ENCODE assay signal across 25 mouse cellular contexts in genomic region chrX:166376681-166377328, GRCm38 (mm10).
DNase-seq lines count a peak whose midpoint lies in the region; ATAC-seq and TF ChIP-seq lines count a peak whose summit lies in the region.
"Had no signal": no experiment of that assay in that cellular context is flagged by ENCODE, and none has a peak within 500 bp of the region (broad histone marks: within the 10 kb centered on the region; RNA-seq: fewer than 3 reads in every experiment).

No protein-coding gene starts in this region.

- no peaks in the 10 kb centered on the region for H3K4me1 ChIP-seq in kidney, adult 2 months (ENCODE audit: control insufficient read depth, insufficient read depth, low read length)
- H3K4me1 ChIP-seq: embryonic facial prominence, embryonic 15.5 days; heart, embryonic 13.5 days; intestine, embryonic 15.5 days; limb, embryonic 15.5 days; liver, embryonic 15.5 days; stomach, embryonic 15.5 days had no signal

- no peaks in the 10 kb centered on the region for H3K27me3 ChIP-seq in kidney, adult 2 months (replicated peaks; ENCODE audit: control insufficient read depth, insufficient read depth, low read length)
- H3K27me3 ChIP-seq: CH12.LX; intestine, embryonic 15.5 days had no signal

- 70% methylated on average over 9 of the region's 9 CpGs for WGBS in kidney, adult 2 months

- H3K4me3 ChIP-seq in kidney, adult 2 months (ENCODE audit: insufficient read depth, low read depth, low read length): no peak overlapping the region
- H3K4me3 ChIP-seq: embryonic facial prominence, embryonic 15.5 days; gastrocnemius, adult 2 months; heart, embryonic 13.5 days; intestine, embryonic 15.5 days; limb, embryonic 15.5 days; liver, embryonic 15.5 days; myocyte; stomach, embryonic 15.5 days had no signal

- TF ChIP-seq CTCF in kidney, adult 2 months (conservative IDR thresholded peaks at IDR 0.05; ENCODE audit: insufficient read depth, insufficient read length, low read depth, low read length): no peak

- intact Hi-C loops in heart, postnatal 14 days (cut with DNase I): no loop called here

- H3K36me3 ChIP-seq in kidney, adult 2 months (ENCODE audit: control insufficient read depth, insufficient read depth, low read length): no peaks in the 10 kb centered on the region
- H3K36me3 ChIP-seq: embryonic facial prominence, embryonic 15.5 days; heart, embryonic 13.5 days; intestine, embryonic 15.5 days; limb, embryonic 15.5 days; liver, embryonic 15.5 days; stomach, embryonic 15.5 days had no signal

- H3K27ac ChIP-seq in kidney, adult 2 months (ENCODE audit: insufficient read depth, low read depth, low read length): no peak overlapping the region
- H3K27ac ChIP-seq: embryonic facial prominence, embryonic 15.5 days; gastrocnemius, adult 2 months; heart, embryonic 13.5 days; intestine, embryonic 15.5 days; limb, embryonic 15.5 days; liver, embryonic 15.5 days; stomach, embryonic 15.5 days had no signal

- TF ChIP-seq POLR2A in kidney, adult 2 months (IDR thresholded peaks at IDR 0.05; ENCODE audit: low read depth, low read length): no peak

- peak; percentile 93 for ATAC-seq in granulocyte monocyte progenitor cell, adult 5-6 weeks (replicated peaks; ENCODE audit: poor library complexity, severe bottlenecking)
- ATAC-seq: intestine, embryonic 15.5 days had no signal

- peak; percentile 19 for DNase-seq in cerebellum, adult 11-12 months
- DNase-seq in cerebellum, adult 8-10 months: no peak
- DNase-seq in kidney, adult 2 months: peak; percentile 0
- no peak for DNase-seq in kidney, adult 18-20 months
- DNase-seq in MEL-GATA-1-ER (ENCODE audit: extremely low read depth, low read depth): peak; percentile 100
- DNase-seq in adrenal gland, adult 18-20 months (ENCODE audit: low spot score in 2 of 2): no peak
- no peak for DNase-seq in heart, postnatal 14 days
- DNase-seq: adrenal gland, adult 2 months; embryo, embryonic 11 days; gastrocnemius, adult 2 months; heart, adult 11 months; heart, postnatal 4 days; layer of hippocampus, postnatal 36 days; midbrain, embryonic 14.5 days; right cerebral cortex, postnatal 25 days; thymus, adult 18-20 months had no signal

Comparison
In these comparisons a context has a peak if more than half of its experiments do, and no peak if none do; other contexts are left out.
1. DNase-seq: peak in cerebellum, adult 11-12 months (single experiment), kidney, adult 2 months (single experiment) and MEL-GATA-1-ER (single experiment); none in cerebellum, adult 8-10 months (single experiment), kidney, adult 18-20 months (single experiment), adrenal gland, adult 18-20 months (0 of 2) and heart, postnatal 14 days (0 of 2).